Mouse (Mus musculus) limb, embryonic 14.5 days (tissue): ENCODE data around the gene Rnf138rt1. TPM values are rescaled to one million over a fixed set of nuclear protein-coding genes. Genes with fewer than 3 reads are reported as not detected.

Experiments used
- ATAC-seq: fragments of 200-750 bp; cut with Nextera tagmentation; 2 replicates; pipeline ENCODE4 v1.8.0; 2017; ENCODE audit warnings: low read depth, moderate number of reproducible peaks, moderate TSS enrichment; ENCODE audit not compliant: low FRiP score
- DNase-seq: peaks from one replicate; pipeline ENCODE4 v3.0.0-alpha.2; 2015; ENCODE audit warnings: low spot score
- H3K27ac ChIP-seq: fragments of 300-500 bp; sonication (generic); replicated peaks from 2 replicates; pipeline ENCODE4 v1.5.1; 2014; ENCODE audit warnings: low read depth, mild to moderate bottlenecking, low read length, moderate library complexity, mixed read lengths
- H3K27me3 ChIP-seq: fragments of 300-500 bp; sonication (generic); 2 replicates; pipeline ENCODE4 v1.6.1; 2014; ENCODE audit warnings: low read length, mixed read lengths; ENCODE audit not compliant: control insufficient read depth, insufficient read depth
- H3K36me3 ChIP-seq: fragments of 300-500 bp; sonication (generic); 2 replicates; pipeline ENCODE4 v1.6.1; 2014; ENCODE audit warnings: mild to moderate bottlenecking, low read length, moderate library complexity, mixed read lengths; ENCODE audit not compliant: control insufficient read depth, insufficient read depth
- H3K4me1 ChIP-seq: fragments of 300-500 bp; sonication (generic); 2 replicates; pipeline ENCODE4 v1.6.1; 2014; ENCODE audit warnings: antibody characterized with exemption, low read length, mixed read lengths; ENCODE audit not compliant: control insufficient read depth, insufficient read depth
- H3K4me2 ChIP-seq: fragments of 300-500 bp; sonication (generic); replicated peaks from 2 replicates; pipeline ENCODE4 v1.6.1; 2014; ENCODE audit warnings: low read depth, mild to moderate bottlenecking, low read length, moderate library complexity; ENCODE audit not compliant: severe bottlenecking
- H3K4me3 ChIP-seq: fragments of 300-500 bp; sonication (generic); replicated peaks from 2 replicates; pipeline ENCODE4 v1.5.1; 2014; ENCODE audit warnings: low read length
- H3K9ac ChIP-seq: fragments of 300-500 bp; sonication (generic); 2 replicates; pipeline ENCODE4 v1.6.1; 2014; ENCODE audit warnings: mild to moderate bottlenecking, low read depth, low read length, moderate library complexity; ENCODE audit not compliant: severe bottlenecking
- H3K9me3 ChIP-seq: fragments of 300-500 bp; sonication (generic); 2 replicates; pipeline ENCODE4 v1.6.1; 2016; ENCODE audit warnings: low read length; ENCODE audit not compliant: control insufficient read depth
- POLR2A ChIP-seq: fragments of 200-500 bp; IDR thresholded peaks from 2 replicates; pipeline ENCODE4 v1.8.0; 2012; ENCODE audit warnings: inconsistent platforms, mild to moderate bottlenecking, moderate library complexity, borderline replicate concordance; ENCODE audit not compliant: insufficient read depth, insufficient read length; ENCODE audit errors: extremely low read depth
- WGBS: fragments of 180-500 bp; shearing (Covaris S2); extraction: QIAGEN DNeasy Blood & Tissue Kit; methylation state at CpG from one replicate; pipeline ENCODE4 v1.1.7; 2014; 5-methylcytosine and 5-hydroxymethylcytosine counted together
- polyA plus RNA-seq, 2 experiments: library from polyadenylated mRNA; depleted of rRNA in 1 of 2; stranded (reverse) in 1 of 2; unstranded in 1 of 2; fragments of >200 nt; fragmentation: Nextera tagmentation in 1 of 2; extraction: Ambion mirVana in 1 of 2; gene quantifications; 2 replicates each; pipeline versions ENCODE4 v1.2.1 to v1.2.3; 2012 to 2014

Gene Rnf138rt1
- polyA plus RNA-seq, 2 experiments, result 0.28 TPM; not detected in 1

DNA sequence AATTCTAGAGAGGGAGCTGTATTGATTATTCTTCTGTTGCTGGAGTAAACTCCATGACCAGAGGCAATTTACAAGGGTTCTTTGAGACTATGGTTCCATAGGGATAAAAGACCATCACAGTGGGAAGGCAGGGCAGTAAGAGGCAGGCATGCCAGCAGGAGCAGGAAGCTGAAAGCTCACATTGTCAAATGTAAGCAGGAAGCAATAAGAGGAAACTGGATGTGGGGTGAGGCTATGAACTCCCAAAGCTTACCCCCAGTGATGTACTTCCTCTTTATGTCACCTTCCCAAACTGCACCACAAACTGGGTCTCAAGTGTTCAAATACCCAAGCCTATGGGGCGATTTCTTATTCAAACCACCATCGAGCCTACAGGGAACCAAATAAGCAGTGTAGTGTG lies 17.2 kb downstream of the Rnf138rt1 start:
- Histone ChIP-seq H3K9ac (no peak overlapping the region), H3K36me3 (no peaks in the 10 kb centered on the region), H3K4me3 (no peak overlapping the region), H3K27ac (no peak overlapping the region), H3K4me2 (no peak overlapping the region), H3K4me1 (no peaks in the 10 kb centered on the region), H3K27me3 (no peaks in the 10 kb centered on the region; the same call in 1 of the 2 replicates), H3K9me3 (no peaks in the 10 kb centered on the region)
- DNase-seq (no peak), ATAC-seq (no peak)
- WGBS, result 83% methylated on average over 2 of the region's 2 CpGs
- TF ChIP-seq POLR2A, result no peak

DNA sequence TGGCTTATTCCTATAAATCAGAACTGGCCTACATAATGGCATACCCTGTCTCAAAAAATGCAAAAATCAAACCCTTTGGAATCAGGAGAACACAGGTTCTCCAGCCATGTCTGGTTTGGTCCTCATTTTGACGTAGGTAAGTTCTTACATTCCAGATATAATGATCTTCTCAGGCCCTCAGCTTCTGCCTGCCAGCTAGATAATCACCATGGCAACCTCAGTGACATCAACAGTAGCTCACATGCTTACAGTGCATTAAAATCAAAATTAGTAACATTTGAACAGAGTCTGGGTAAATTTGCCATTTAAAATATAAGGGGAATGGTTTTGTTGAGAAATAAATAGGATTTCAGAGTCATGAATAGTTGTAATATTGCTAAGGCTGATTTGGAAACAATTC lies 22.2 kb downstream of the Rnf138rt1 start:
- ATAC-seq, result no peak
- no peak for DNase-seq
- H3K27ac ChIP-seq, result no peak overlapping the region
- H3K9me3 ChIP-seq, result no peaks in the 10 kb centered on the region
- no peaks in the 10 kb centered on the region for H3K4me1 ChIP-seq
- no peak overlapping the region for H3K4me2 ChIP-seq
- no peaks in the 10 kb centered on the region; the same call in 1 of the 2 replicates for H3K27me3 ChIP-seq
- H3K4me3 ChIP-seq, result no peak overlapping the region
- TF ChIP-seq POLR2A, result no peak
- no peaks in the 10 kb centered on the region for H3K36me3 ChIP-seq
- H3K9ac ChIP-seq, result no peak overlapping the region
- 58% methylated on average over 1 of the region's 1 CpGs for WGBS

DNA sequence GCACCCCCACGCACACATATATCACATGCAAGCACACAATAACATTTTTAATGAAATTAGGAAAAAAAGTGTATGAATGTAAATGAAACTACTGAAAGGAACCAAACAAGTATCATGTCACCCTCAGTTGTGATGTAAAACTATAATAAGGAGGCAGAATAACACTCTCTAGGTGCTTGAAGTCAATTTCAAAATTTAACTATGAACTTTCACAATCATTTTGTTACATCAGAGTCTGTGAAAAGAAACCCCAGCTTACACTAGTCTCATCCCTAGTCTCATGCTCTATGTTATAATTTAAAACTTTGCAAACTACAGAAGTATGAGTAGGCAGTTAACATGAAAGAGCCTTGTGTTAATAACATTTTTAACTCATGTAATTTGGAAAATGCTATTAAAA lies 27.0 kb downstream of the Rnf138rt1 start:
- no peak overlapping the region for H3K27ac ChIP-seq
- no peak for DNase-seq
- no peaks in the 10 kb centered on the region for H3K9me3 ChIP-seq
- H3K27me3 ChIP-seq, result no peaks in the 10 kb centered on the region
- TF ChIP-seq POLR2A, result no peak
- H3K9ac ChIP-seq, result no peak overlapping the region
- no peak overlapping the region for H3K4me2 ChIP-seq
- H3K4me1 ChIP-seq, result no peaks in the 10 kb centered on the region
- no peaks in the 10 kb centered on the region for H3K36me3 ChIP-seq
- WGBS, result 96% methylated on average over 1 of the region's 1 CpGs
- ATAC-seq, result no peak
- H3K4me3 ChIP-seq, result no peak overlapping the region

DNA sequence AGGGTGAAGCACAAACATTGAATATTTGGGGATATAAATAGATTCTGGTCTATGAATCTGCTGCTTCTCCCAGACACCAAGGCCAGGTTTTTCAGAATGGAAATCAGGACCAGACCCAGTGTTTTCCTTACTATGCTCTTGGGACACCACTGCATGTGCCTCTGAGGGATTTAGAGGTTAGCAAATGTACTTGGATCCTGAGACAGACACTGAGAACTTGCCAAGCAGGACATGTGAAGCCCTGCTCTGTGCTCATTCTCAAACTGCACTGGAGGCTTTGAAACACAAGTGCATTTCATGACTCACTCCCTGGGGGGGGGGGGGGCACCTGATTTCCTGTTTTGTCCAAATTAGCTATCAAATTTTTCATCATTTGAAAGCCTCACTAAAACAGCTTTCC lies 37.5 kb downstream of the Rnf138rt1 start:
- no peak for DNase-seq
- ATAC-seq, result no peak
- TF ChIP-seq POLR2A, result no peak
- Histone ChIP-seq H3K9ac (no peak overlapping the region), H3K9me3 (no peaks in the 10 kb centered on the region), H3K27me3 (no peaks in the 10 kb centered on the region), H3K4me2 (no peak overlapping the region), H3K4me1 (no peaks in the 10 kb centered on the region), H3K4me3 (no peak overlapping the region), H3K27ac (no peak overlapping the region; the same call in 1 of the 2 replicates), H3K36me3 (no peaks in the 10 kb centered on the region)

DNA sequence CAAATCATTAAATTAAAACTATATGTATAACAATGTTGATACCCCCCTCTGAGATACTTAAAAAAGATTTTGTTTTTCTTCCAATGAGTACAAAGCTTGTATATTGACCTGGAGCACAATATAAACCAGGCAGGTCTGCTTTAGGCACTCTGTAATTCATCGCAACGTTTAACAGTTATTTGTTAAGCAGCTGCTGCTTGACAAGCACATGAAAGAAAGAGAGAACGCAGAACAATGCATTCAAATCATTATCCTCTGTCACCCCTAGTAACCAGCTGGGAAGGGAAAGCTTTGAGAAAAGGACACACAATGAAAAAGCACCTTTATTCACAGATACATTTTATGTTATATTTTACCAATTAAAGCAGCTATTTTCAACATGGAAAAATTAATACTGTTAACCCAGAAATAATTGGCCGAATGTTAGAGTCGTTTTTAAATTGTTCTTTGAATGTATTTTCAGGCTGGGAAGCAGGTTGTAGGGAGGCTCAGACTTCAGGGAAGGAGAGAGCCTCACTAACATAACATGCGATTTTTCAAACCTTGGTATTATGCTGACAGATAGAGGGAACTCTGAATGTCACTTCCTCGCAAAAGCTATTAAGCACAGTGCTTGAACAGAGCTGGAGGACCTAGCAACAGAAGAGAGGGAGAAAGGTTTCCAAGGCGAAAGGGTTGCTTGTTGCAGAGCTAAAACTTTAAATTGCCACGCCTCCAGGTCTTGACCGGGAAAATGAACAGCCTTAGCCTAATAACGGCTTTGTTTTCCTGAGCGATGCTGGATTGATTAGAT lies 38.1 kb downstream of the Rnf138rt1 start:
- Histone ChIP-seq H3K9me3 (no peaks in the 10 kb centered on the region), H3K27me3 (no peaks in the 10 kb centered on the region), H3K4me2 (no peak overlapping the region), H3K27ac (no peak overlapping the region), H3K9ac (no peak overlapping the region), H3K4me1 (no peaks in the 10 kb centered on the region), H3K4me3 (no peak overlapping the region), H3K36me3 (no peaks in the 10 kb centered on the region)
- ATAC-seq, result no peak; the same call in 1 of the 2 replicates
- no peak for DNase-seq
- TF ChIP-seq POLR2A, result no peak
- WGBS, result 37% methylated on average over 12 of the region's 12 CpGs

DNA sequence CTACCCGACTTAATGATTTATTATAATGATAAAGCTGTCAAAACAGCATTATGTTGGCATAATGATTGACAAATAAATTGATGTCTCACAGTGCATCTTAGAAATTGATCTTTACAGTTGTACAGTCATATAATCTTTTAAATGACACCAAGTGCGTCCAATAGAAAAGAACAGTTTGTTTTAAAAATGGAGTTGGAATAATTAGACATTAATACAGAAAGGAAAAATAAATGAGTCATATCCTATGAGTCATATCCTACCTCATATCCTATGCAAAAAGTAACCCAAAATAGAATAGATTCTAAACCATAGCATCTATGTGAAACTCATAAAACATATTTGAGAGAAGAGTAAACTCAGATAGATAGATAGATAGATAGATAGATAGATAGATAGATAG lies 40.5 kb downstream of the Rnf138rt1 start:
- no peak for ATAC-seq
- H3K9ac ChIP-seq, result no peak overlapping the region
- no peaks in the 10 kb centered on the region for H3K4me1 ChIP-seq
- DNase-seq, result no peak
- H3K36me3 ChIP-seq, result no peaks in the 10 kb centered on the region
- WGBS, result 69% methylated on average over 2 of the region's 2 CpGs
- TF ChIP-seq POLR2A, result no peak
- H3K27me3 ChIP-seq, result no peaks in the 10 kb centered on the region
- no peak overlapping the region for H3K4me2 ChIP-seq
- H3K9me3 ChIP-seq, result no peaks in the 10 kb centered on the region
- H3K27ac ChIP-seq, result no peak overlapping the region
- no peak overlapping the region for H3K4me3 ChIP-seq

Other genes starting within 250 kb of the Rnf138rt1 start
- 0.97 and 1.1 TPM in 2 replicates for gene Grpr, start 211.7 kb downstream of the Rnf138rt1 start, polyA plus RNA-seq (2012; rRNA removed)
- gene Grpr, start 211.7 kb downstream of the Rnf138rt1 start, polyA plus RNA-seq (2014; fragmentation: Nextera tagmentation; extraction: Ambion mirVana), result 2.0 and 2.6 TPM in 2 replicates
- gene Ap1s2, start 147.7 kb upstream of the Rnf138rt1 start, polyA plus RNA-seq (2012; rRNA removed), result 21.9 and 22.7 TPM in 2 replicates
- gene Ap1s2, start 147.7 kb upstream of the Rnf138rt1 start, polyA plus RNA-seq (2014; fragmentation: Nextera tagmentation; extraction: Ambion mirVana), result 33.3 and 35.4 TPM in 2 replicates
- gene Zrsr2, start 197.3 kb upstream of the Rnf138rt1 start, polyA plus RNA-seq (2012; rRNA removed), result 25.4 and 41.6 TPM in 2 replicates
- 44.1 and 48.9 TPM in 2 replicates for gene Zrsr2, start 197.3 kb upstream of the Rnf138rt1 start, polyA plus RNA-seq (2014; fragmentation: Nextera tagmentation; extraction: Ambion mirVana)